Comparison of ENCODE assay signal across 9 mouse cellular contexts in the genomic region with DNA sequence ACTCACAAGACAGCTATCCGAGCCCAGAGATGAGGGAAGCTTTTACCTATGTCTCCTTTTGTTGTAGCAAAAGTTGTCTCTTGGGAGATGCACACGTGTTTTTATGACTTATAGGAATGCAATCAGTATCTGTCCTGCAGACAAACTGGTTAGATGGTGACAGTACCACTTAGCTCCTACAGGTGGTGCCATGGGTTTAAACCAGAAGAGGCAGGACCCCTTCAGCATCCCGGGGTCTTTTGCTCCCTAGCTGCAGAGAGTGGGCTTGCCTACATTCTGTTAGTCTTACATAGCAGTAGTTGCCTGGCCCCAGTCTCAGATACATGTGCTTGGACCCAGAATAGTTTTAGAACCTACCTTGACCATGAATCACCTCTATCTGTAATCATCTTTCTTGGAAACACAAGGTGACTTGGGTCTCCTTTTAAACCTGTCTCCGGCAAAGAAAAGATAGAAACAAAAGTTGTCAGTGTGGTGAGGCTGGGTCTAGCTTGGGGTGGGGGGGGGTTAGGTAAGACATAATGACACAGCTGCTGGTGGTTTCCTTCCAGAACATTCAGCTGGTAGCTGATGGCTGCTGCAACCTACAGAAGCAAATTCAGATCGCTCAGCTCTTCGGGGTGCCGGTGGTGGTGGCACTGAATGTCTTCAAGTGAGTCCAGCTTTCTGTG.
DNase-seq lines count a peak whose midpoint lies in the region; ATAC-seq lines count a peak whose summit lies in the region.
"Had no signal": no experiment of that assay in that cellular context is flagged by ENCODE, and none has a peak within 500 bp of the region (broad histone marks: within the 10 kb centered on the region; RNA-seq: fewer than 3 reads in every experiment).

No protein-coding gene starts in this region.

- peaks cover 22% of the 10 kb centered on the region for H3K4me1 ChIP-seq in midbrain, embryonic 10.5 days
- H3K4me1 ChIP-seq in midbrain, embryonic 16.5 days (ENCODE audit: control insufficient read depth, insufficient read depth, low read length) = no peaks in the 10 kb centered on the region
- no peaks in the 10 kb centered on the region for H3K4me1 ChIP-seq in forebrain, embryonic 14.5 days (ENCODE audit: control insufficient read depth, insufficient read depth, low read length)
- H3K4me1 ChIP-seq in midbrain, embryonic 13.5 days (replicated peaks) = peaks cover 10% of the 10 kb centered on the region
- H3K4me1 ChIP-seq: lung, embryonic 15.5 days had no signal

- no peaks in the 10 kb centered on the region for H3K27me3 ChIP-seq in midbrain, embryonic 10.5 days (ENCODE audit: low read depth, poor library complexity, severe bottlenecking)
- no peaks in the 10 kb centered on the region for H3K27me3 ChIP-seq in midbrain, embryonic 16.5 days (ENCODE audit: control insufficient read depth, insufficient read depth, low read depth, low read length)
- H3K27me3 ChIP-seq in forebrain, embryonic 14.5 days (replicated peaks; ENCODE audit: control insufficient read depth, insufficient read depth, low read length) = no peaks in the 10 kb centered on the region
- H3K27me3 ChIP-seq in midbrain, embryonic 13.5 days = no peaks in the 10 kb centered on the region
- H3K27me3 ChIP-seq: lung, embryonic 15.5 days had no signal

- H3K9ac ChIP-seq in midbrain, embryonic 16.5 days (ENCODE audit: low read depth, low read length) = no peak overlapping the region
- no peak overlapping the region for H3K9ac ChIP-seq in forebrain, embryonic 14.5 days (ENCODE audit: low read length)
- H3K9ac ChIP-seq in midbrain, embryonic 13.5 days (replicated peaks) = no peak overlapping the region
- H3K9ac ChIP-seq: lung, embryonic 15.5 days had no signal

- no peaks in the 10 kb centered on the region for H3K9me3 ChIP-seq in midbrain, embryonic 10.5 days (replicated peaks)
- H3K9me3 ChIP-seq in midbrain, embryonic 16.5 days (replicated peaks; ENCODE audit: control insufficient read depth, low read length, poor library complexity, severe bottlenecking) = no peaks in the 10 kb centered on the region
- no peaks in the 10 kb centered on the region for H3K9me3 ChIP-seq in forebrain, embryonic 14.5 days (replicated peaks; ENCODE audit: control insufficient read depth, low read length)
- no peaks in the 10 kb centered on the region for H3K9me3 ChIP-seq in midbrain, embryonic 13.5 days
- H3K9me3 ChIP-seq: lung, embryonic 15.5 days had no signal

- H3K27ac ChIP-seq in midbrain, embryonic 10.5 days (replicated peaks) = no peak overlapping the region
- H3K27ac ChIP-seq in midbrain, embryonic 16.5 days (ENCODE audit: low read length) = no peak overlapping the region
- no peak overlapping the region for H3K27ac ChIP-seq in forebrain, embryonic 14.5 days (ENCODE audit: low read depth, low read length)
- H3K27ac ChIP-seq in midbrain, embryonic 13.5 days = no peak overlapping the region
- H3K27ac ChIP-seq: lung, embryonic 15.5 days had no signal

- WGBS in midbrain, embryonic 10.5 days = 83% methylated on average over 7 of the region's 7 CpGs
- WGBS in midbrain, embryonic 16.5 days = 80% methylated on average over 7 of the region's 7 CpGs
- WGBS in forebrain, embryonic 14.5 days = 82% methylated on average over 7 of the region's 7 CpGs
- 82% methylated on average over 7 of the region's 7 CpGs for WGBS in midbrain, embryonic 13.5 days

- H3K36me3 ChIP-seq in midbrain, embryonic 10.5 days = peaks cover 42% of the 10 kb centered on the region
- no peaks in the 10 kb centered on the region for H3K36me3 ChIP-seq in midbrain, embryonic 16.5 days (ENCODE audit: control insufficient read depth, insufficient read depth, low read length)
- H3K36me3 ChIP-seq in forebrain, embryonic 14.5 days (ENCODE audit: control insufficient read depth, insufficient read depth, low read length) = no peaks in the 10 kb centered on the region
- H3K36me3 ChIP-seq in midbrain, embryonic 13.5 days = no peaks in the 10 kb centered on the region

- no peak overlapping the region for H3K4me2 ChIP-seq in midbrain, embryonic 16.5 days (ENCODE audit: low read length)
- H3K4me2 ChIP-seq in forebrain, embryonic 14.5 days (ENCODE audit: low read length) = no peak overlapping the region
- no peak overlapping the region for H3K4me2 ChIP-seq in midbrain, embryonic 13.5 days (replicated peaks)
- H3K4me2 ChIP-seq: lung, embryonic 15.5 days had no signal

- no peak overlapping the region for H3K4me3 ChIP-seq in midbrain, embryonic 10.5 days
- no peak overlapping the region for H3K4me3 ChIP-seq in midbrain, embryonic 16.5 days (ENCODE audit: low read depth, low read length)
- H3K4me3 ChIP-seq in forebrain, embryonic 14.5 days (ENCODE audit: low read depth, low read length) = no peak overlapping the region
- no peak overlapping the region for H3K4me3 ChIP-seq in midbrain, embryonic 13.5 days (replicated peaks)
- H3K4me3 ChIP-seq: lung, embryonic 15.5 days had no signal

- ATAC-seq in midbrain, embryonic 16.5 days = no peak
- ATAC-seq in forebrain, embryonic 14.5 days = peak; percentile 54; the same call in 1 of the 2 replicates
- peak; percentile 57 for ATAC-seq in midbrain, embryonic 13.5 days

- peak; percentile 65 to 67 for DNase-seq in cerebellum, postnatal 10 days
- DNase-seq in cerebellum, adult 8-10 months = no peak
- peak; percentile 44 for DNase-seq in midbrain, embryonic 10.5 days (ENCODE audit: low spot score)
- peak; percentile 69 for DNase-seq in forebrain, embryonic 14.5 days (ENCODE audit: low spot score)
- no peak for DNase-seq in urinary bladder, postnatal 4 days (ENCODE audit: low spot score in 2 of 2)
- DNase-seq in natural killer cell, adult 2 months (ENCODE audit: low spot score in 2 of 2) = no peak

Comparison
In these comparisons a context has a peak if more than half of its experiments do, and no peak if none do; other contexts are left out.
1. DNase-seq: peak in cerebellum, postnatal 10 days (2 of 2), midbrain, embryonic 10.5 days (single experiment) and forebrain, embryonic 14.5 days (single experiment); none in cerebellum, adult 8-10 months (single experiment), urinary bladder, postnatal 4 days (0 of 2) and natural killer cell, adult 2 months (0 of 2).